Mouse (Mus musculus) embryo, embryonic 10 days (tissue): Measurements from ENCODE around the gene Gm11569.
"Not testable (repeated sequence)": the region's sequence is repeated elsewhere in the genome, so short reads cannot be mapped to it uniquely, and the experiment has no call there.

Experiments
- DNase-seq: peaks from one replicate; pipeline ENCODE4 v3.0.0-alpha.2; 2015; ENCODE audit warnings: low spot score

Gm11569 gene

DNA sequence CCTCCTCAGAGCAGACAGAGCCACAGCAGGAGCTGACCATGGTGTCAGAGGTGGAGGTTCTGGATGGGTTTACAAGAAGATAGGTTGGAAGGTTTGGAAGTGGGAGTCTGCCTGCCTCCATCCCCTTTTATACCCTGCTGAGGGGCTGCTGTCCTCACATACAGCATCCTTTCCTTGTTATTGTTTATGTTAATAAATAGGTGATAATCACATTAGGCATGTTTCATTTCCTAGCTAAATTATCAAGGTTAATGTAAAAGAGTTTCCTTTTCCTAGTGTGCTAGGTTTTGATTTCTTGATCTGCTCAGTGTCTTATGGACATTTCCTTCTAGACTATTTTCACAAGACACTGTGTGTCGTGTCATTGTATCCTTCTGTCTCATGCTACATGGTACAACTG lies at the start of gene Gm11569:
Gm11569 (minus strand) TSS at position 101 of the 400 bp plus-strand sequence.
- not testable (repeated sequence) for DNase-seq

DNA sequence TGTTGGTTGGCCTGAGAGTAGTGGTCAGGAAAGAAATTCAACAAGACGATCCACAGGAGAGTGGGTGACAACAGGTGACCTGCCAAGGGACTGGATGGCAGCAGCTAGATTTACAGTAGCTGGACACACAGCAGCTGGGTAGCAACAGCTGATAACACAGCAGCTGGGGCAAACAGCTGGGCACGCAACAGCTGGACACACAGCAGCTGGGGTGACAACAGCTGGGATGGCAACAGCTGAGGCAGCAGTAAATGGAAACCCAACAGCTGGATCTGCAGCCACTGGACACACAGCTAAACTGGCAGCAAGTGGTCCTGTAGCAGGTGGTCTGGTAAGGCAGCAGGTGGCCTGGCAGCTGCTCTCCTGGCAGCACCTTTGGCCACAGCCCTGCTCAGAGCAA lies 48.0 kb upstream of the Gm11569 start:
- no peak for DNase-seq

- no peak for DNase-seq
Observed at GRCm38 (mm10) chr11:99842185-99842584, 43.5 kb upstream of the Gm11569 start.

GRCm38 (mm10) chr11:99837966-99838365 lies 39.2 kb upstream of the Gm11569 start, which contains the start of gene 2300003K06Rik:
Gene 2300003K06Rik, minus strand, starts transcription at chr11:99838066.
- no peak for DNase-seq

DNA sequence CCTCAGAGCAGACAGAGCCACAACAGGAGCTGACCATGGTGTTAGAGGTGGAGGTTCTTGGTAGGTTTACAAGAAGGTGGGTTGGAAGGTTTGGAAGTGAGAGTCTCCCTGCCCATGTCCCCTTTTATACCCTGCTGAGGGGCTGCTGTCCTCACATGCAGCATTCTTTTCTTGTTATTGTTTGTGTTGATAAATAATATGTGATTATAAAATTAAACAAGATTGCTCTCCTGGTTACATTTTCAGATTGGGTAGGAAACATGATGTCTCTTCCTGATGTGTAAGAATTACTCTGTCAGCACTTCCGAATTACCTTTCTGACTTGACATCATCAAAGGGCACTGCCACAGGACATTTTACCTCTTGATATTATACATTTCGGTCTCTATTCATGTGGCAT lies 16.8 kb upstream of the Gm11569 start, which contains the start of gene Gm11564:
Gm11564 (minus strand) TSS at position 101 of the 400 bp plus-strand sequence.
- not testable (repeated sequence) for DNase-seq

DNA sequence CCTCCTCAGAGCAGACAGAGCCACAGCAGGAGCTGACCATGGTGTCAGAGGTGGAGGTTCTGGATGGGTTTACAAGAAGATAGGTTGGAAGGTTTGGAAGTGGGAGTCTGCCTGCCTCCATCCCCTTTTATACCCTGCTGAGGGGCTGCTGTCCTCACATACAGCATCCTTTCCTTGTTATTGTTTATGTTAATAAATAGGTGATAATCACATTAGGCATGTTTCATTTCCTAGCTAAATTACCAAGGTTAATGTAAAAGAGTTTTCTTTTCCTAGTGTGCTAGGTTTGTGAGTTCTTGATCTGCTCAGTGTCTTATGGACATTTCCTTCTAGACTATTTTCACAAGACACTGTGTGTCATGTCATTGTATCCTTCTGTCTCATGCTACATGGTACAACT lies 11.1 kb upstream of the Gm11569 start, which contains the start of gene Krtap4-13:
Krtap4-13 (minus strand) TSS at position 101 of the 400 bp plus-strand sequence.
- not testable (repeated sequence) for DNase-seq

DNA sequence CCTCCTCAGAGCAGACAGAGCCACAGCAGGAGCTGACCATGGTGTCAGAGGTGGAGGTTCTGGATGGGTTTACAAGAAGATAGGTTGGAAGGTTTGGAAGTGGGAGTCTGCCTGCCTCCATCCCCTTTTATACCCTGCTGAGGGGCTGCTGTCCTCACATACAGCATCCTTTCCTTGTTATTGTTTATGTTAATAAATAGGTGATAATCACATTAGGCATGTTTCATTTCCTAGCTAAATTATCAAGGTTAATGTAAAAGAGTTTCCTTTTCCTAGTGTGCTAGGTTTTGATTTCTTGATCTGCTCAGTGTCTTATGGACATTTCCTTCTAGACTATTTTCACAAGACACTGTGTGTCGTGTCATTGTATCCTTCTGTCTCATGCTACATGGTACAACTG lies 5.6 kb upstream of the Gm11569 start, which contains the start of gene Gm11554:
Gm11554 (minus strand) TSS at position 101 of the 400 bp plus-strand sequence.
- not testable (repeated sequence) for DNase-seq

GRCm38 (mm10) chr11:99793367-99793766 lies 5.4 kb downstream of the Gm11569 start, which contains the start of gene Gm11596:
Gene Gm11596, minus strand, starts transcription at chr11:99793467.
- DNase-seq = no peak

- DNase-seq = not testable (repeated sequence)
Observed at GRCm38 (mm10) chr11:99784900-99785299, 13.8 kb downstream of the Gm11569 start, which contains the start of gene Krtap4-9. Gene Krtap4-9, plus strand, starts transcription at chr11:99785200.

DNA sequence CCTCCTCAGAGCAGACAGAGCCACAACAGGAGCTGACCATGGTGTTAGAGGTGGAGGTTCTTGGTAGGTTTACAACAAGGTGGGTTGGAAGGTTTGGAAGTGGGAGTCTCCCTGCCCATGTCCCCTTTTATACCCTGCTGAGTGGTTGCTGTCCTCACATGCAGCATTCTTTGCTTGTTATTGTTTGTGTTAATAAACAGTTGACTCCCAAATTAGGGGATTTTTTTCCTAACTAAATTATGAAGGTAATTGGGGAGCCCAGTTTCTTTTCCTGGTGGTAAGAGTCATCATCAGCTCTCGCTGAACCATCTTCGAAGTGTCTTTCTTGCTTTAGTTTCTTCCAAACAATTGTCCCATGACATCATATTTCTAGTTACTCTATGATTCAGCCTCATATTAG lies 18.1 kb downstream of the Gm11569 start, which contains the start of gene Krtap4-8:
Krtap4-8 (minus strand) TSS at position 101 of the 400 bp plus-strand sequence.
- no peak for DNase-seq

GRCm38 (mm10) chr11:99778401-99778800 lies 20.3 kb downstream of the Gm11569 start:
- peak; percentile 70 for DNase-seq

DNA sequence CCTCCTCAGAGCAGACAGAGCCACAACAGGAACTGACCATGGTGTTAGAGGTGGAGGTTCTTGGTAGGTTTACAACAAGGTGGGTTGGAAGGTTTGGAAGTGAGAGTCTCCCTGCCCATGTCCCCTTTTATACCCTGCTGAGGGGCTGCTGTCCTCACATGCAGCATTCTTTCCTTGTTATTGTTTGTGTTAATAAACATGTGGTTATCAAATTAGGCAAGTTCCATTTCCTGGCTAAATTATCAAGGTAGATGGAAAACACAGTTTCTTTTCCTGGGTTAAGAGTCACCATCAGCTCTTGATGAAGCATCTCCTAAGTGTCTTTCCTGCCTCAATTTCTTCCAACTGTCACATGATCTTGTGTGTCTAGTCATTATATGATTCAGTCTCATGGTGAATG lies 25.9 kb downstream of the Gm11569 start, which contains the start of gene Gm11595:
Gm11595 (minus strand) TSS at position 101 of the 400 bp plus-strand sequence.
- DNase-seq = not testable (repeated sequence)

DNA sequence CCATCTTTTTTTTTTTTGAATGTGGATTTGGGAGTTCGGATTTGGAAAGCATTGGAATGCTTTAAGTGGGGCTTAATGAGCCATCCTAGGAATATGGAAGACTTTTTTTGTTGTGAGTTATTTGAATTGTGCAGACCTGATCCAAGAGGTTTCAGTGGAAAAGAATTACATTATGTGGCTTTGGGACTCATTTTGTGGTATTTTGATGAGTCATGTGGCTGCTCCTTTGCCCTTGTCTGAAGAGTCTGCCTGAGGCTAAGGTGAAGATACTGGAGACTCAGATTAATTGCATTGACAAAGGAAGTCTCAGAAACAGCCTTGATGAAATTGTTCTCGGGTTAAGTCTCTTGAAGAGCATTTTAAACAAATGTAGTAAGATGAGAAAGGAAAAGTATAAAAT lies 30.3 kb downstream of the Gm11569 start:
- no peak for DNase-seq

DNA sequence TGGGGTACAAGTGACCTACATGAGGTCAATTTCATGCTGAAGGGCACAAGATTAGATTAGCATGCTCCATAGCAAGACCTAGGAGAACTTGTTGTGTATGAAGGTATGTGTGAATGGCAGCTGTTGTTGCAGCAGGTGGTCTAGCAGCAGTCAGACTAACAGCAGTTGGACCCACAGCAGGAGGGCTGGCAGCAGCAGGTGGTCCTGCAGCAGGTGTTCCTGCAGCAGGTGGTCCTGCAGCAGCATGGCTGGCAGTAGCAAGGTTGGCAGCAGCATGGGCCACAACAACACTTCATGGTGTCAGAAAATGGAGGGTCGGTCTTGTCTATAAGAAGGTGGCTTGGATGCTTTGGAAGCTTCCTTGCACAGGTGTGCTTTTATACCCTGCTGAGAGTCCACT lies 39.9 kb downstream of the Gm11569 start:
- DNase-seq = no peak
